Mouse (Mus musculus) megakaryocyte progenitor cell, adult 5-6 weeks (primary cell): ENCODE data around the gene Trappc2l. TPM values are rescaled to one million over a fixed set of nuclear protein-coding genes. Genes with fewer than 3 reads are reported as not detected.
A peak's percentile ranks its signal among the peaks of the same experiment; 100 is the strongest.
"Not testable (repeated sequence)": the region's sequence is repeated elsewhere in the genome, so short reads cannot be mapped to it uniquely, and the experiment has no call there.

ENCODE experiments used
- ATAC-seq: replicated peaks from 2 replicates; pipeline ENCODE4 v1.8.0; 2016; ENCODE audit warnings: mild to moderate bottlenecking, moderate TSS enrichment, inconsistent platforms; ENCODE audit not compliant: poor library complexity
- total RNA-seq, 2 experiments: library from RNA; stranded (forward) in 1 of 2; stranded (reverse) in 1 of 2; fragments of 157-497, 149-512 nt in 1 of 2; fragments of 200-1000 nt in 1 of 2; gene quantifications; 2 replicates each; pipeline versions ENCODE4 v1.2.3 to v1.2.4; 2015 to 2017

Trappc2l gene
- 41.5 and 52.4 TPM in 2 replicates for total RNA-seq (2015)
- 18.0 and 27.9 TPM in 2 replicates for total RNA-seq (2017)

GRCm38 (mm10) chr8:122611295-122612133, at the start of gene Trappc2l, which contains the start of gene Galns:
Gene Trappc2l (plus strand): TSS chr8:122611640.
Gene Galns (minus strand): TSS chr8:122611463.
- ATAC-seq = peak; percentile 98

GRCm38 (mm10) chr8:122564363-122565352, 46.8 kb upstream of the Trappc2l start:
- 0 out of 2 replicates have a peak, but pooled peaks have one; percentile 6 for ATAC-seq

GRCm38 (mm10) chr8:122566766-122567165, 44.7 kb upstream of the Trappc2l start:
- ATAC-seq = no peak

GRCm38 (mm10) chr8:122567361-122568108, 43.9 kb upstream of the Trappc2l start, which contains the start of gene Cdt1:
Gene Cdt1 (plus strand): TSS chr8:122568015.
- ATAC-seq = peak; percentile 81

- ATAC-seq = no peak
Observed at GRCm38 (mm10) chr8:122568109-122568504, 43.3 kb upstream of the Trappc2l start.

- peak; percentile 18; the same call in 1 of the 2 replicates for ATAC-seq
Observed at GRCm38 (mm10) chr8:122568881-122569309, 42.5 kb upstream of the Trappc2l start.

GRCm38 (mm10) chr8:122569329-122569728, 42.1 kb upstream of the Trappc2l start:
- no peak for ATAC-seq

- no peak for ATAC-seq
Observed at GRCm38 (mm10) chr8:122569996-122570395, 41.4 kb upstream of the Trappc2l start.

GRCm38 (mm10) chr8:122571153-122571552, 40.3 kb upstream of the Trappc2l start:
- ATAC-seq = no peak

GRCm38 (mm10) chr8:122571750-122572267, 39.6 kb upstream of the Trappc2l start:
- ATAC-seq = no peak

- ATAC-seq = no peak
Observed at GRCm38 (mm10) chr8:122572751-122573150, 38.7 kb upstream of the Trappc2l start.

GRCm38 (mm10) chr8:122573176-122573575, 38.3 kb upstream of the Trappc2l start:
- ATAC-seq = not testable (repeated sequence)

GRCm38 (mm10) chr8:122573577-122573976, 37.9 kb upstream of the Trappc2l start:
- ATAC-seq = no peak

- ATAC-seq = no peak
Observed at GRCm38 (mm10) chr8:122574264-122574663, 37.2 kb upstream of the Trappc2l start.

GRCm38 (mm10) chr8:122574667-122575251, 36.7 kb upstream of the Trappc2l start:
- ATAC-seq = no peak

- no peak for ATAC-seq
Observed at GRCm38 (mm10) chr8:122575286-122575685, 36.2 kb upstream of the Trappc2l start.

- ATAC-seq = peak; percentile 17
Observed at GRCm38 (mm10) chr8:122575735-122576647, 35.4 kb upstream of the Trappc2l start.

GRCm38 (mm10) chr8:122576648-122577022, 34.8 kb upstream of the Trappc2l start, which contains the start of gene Aprt:
Gene Aprt (minus strand): TSS chr8:122576909.
- peak; percentile 96 for ATAC-seq
